Mouse (Mus musculus) kidney, postnatal 14 days (tissue): ENCODE measurements around the gene Ifnar2.
A peak's percentile ranks its signal among the peaks of the same experiment; 100 is the strongest.

ENCODE experiments used
- DNase-seq: peaks from one replicate; pipeline ENCODE4 v3.0.0; 2022; ENCODE audit warnings: mixed read lengths

Ifnar2 gene

GRCm38 (mm10) chr16:91359531-91359930 lies 13.1 kb upstream of the Ifnar2 start:
- peak; percentile 29 for DNase-seq

GRCm38 (mm10) chr16:91360162-91360561 lies 12.4 kb upstream of the Ifnar2 start:
- no peak for DNase-seq

GRCm38 (mm10) chr16:91362006-91362405 lies 10.6 kb upstream of the Ifnar2 start:
- no peak for DNase-seq

- DNase-seq, result peak; percentile 85
Measured at GRCm38 (mm10) chr16:91362616-91363272, 9.8 kb upstream of the Ifnar2 start.

- DNase-seq, result peak; percentile 87
Measured at GRCm38 (mm10) chr16:91363483-91363882, 9.1 kb upstream of the Ifnar2 start.

GRCm38 (mm10) chr16:91366567-91366966 lies 6.0 kb upstream of the Ifnar2 start:
- no peak for DNase-seq

- DNase-seq, result no peak
Measured at GRCm38 (mm10) chr16:91367066-91367465, 5.5 kb upstream of the Ifnar2 start.

- DNase-seq, result no peak
Measured at GRCm38 (mm10) chr16:91373473-91374252, 1.1 kb downstream of the Ifnar2 start.

- no peak for DNase-seq
Measured at GRCm38 (mm10) chr16:91374253-91374634, 1.7 kb downstream of the Ifnar2 start.

GRCm38 (mm10) chr16:91376701-91377100 lies 4.1 kb downstream of the Ifnar2 start:
- no peak for DNase-seq

GRCm38 (mm10) chr16:91378431-91378986 lies 5.9 kb downstream of the Ifnar2 start:
- no peak for DNase-seq

GRCm38 (mm10) chr16:91378991-91379390 lies 6.4 kb downstream of the Ifnar2 start:
- DNase-seq, result no peak

GRCm38 (mm10) chr16:91379412-91379811 lies 6.8 kb downstream of the Ifnar2 start:
- DNase-seq, result no peak

- no peak for DNase-seq
Measured at GRCm38 (mm10) chr16:91380151-91380550, 7.6 kb downstream of the Ifnar2 start.

- DNase-seq, result no peak
Measured at GRCm38 (mm10) chr16:91381606-91382005, 9.0 kb downstream of the Ifnar2 start.

- no peak for DNase-seq
Measured at GRCm38 (mm10) chr16:91382261-91382790, 9.7 kb downstream of the Ifnar2 start.

GRCm38 (mm10) chr16:91384221-91384620 lies 11.6 kb downstream of the Ifnar2 start:
- no peak for DNase-seq

GRCm38 (mm10) chr16:91385621-91386020 lies 13.0 kb downstream of the Ifnar2 start:
- peak; percentile 77 for DNase-seq

GRCm38 (mm10) chr16:91386419-91387120 lies 14.0 kb downstream of the Ifnar2 start:
- no peak for DNase-seq

GRCm38 (mm10) chr16:91387121-91387486 lies 14.5 kb downstream of the Ifnar2 start:
- DNase-seq, result no peak

- DNase-seq, result no peak
Measured at GRCm38 (mm10) chr16:91390100-91390499, 17.5 kb downstream of the Ifnar2 start.

GRCm38 (mm10) chr16:91391421-91391820 lies 18.8 kb downstream of the Ifnar2 start, which contains the start of gene Gm21970:
Gene Gm21970 (plus strand): TSS chr16:91391721.
- no peak for DNase-seq

GRCm38 (mm10) chr16:91394826-91395410 lies 22.3 kb downstream of the Ifnar2 start:
- DNase-seq, result no peak
